Mouse (Mus musculus): ENCODE data around the gene Exoc3l2. TPM values are rescaled to one million over a fixed set of nuclear protein-coding genes. Genes with fewer than 3 reads are reported as not detected.

The Exoc3l2 gene
- polyA plus RNA-seq, 2 experiments: 0.48 to 1.7 TPM

DNA sequence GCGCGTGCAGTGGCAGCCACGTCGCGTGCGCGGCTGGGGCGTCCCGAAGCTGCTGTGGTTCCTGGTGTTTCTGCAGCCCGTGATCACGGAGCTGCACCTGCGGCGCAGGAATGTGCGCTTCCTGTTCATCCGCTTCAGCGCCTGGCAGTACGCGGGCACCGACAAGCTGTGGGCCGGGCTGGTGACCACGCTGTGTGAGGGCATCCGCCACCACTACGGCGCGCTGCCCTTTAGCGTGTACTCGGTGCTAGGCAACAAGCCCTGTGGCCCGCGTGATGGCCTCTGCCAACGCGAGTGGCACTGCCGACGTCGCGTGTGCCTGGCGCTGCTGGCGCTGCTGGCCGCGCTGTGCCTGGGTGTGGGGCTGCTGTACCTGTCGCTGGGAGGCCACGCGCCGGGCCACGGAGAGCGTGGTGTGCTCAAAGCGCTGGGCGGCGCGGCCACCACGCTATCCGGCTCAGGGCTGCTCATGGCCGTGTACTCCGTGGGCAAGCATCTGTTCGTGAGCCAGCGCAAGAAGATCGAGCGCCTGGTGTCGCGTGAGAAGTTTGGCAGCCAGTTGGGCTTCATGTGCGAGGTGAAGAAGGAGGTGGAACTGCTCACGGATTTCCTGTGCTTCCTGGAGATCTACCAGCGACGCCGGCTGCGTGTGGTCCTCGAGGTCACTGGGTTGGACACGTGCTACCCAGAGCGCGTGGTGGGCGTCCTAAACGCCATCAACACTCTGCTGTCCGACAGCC lies 60.1 kb downstream of the Exoc3l2 start:
- no peak for DNase-seq (ENCODE audit: low read depth in 3 of 3, low spot score in 3 of 3)
- H3K4me2 ChIP-seq (ENCODE audit: low read depth): peak overlapping the region; percentile 53
- TF ChIP-seq EP300 (IDR thresholded peaks at IDR 0.05; ENCODE audit: low read depth) (no peak), CTCF (IDR thresholded peaks at IDR 0.05; ENCODE audit: low read depth) (no peak)
- H3K36me3 ChIP-seq (replicated peaks; ENCODE audit: control insufficient read depth, insufficient read depth, low read depth): no peaks in the 10 kb centered on the region
- no peak overlapping the region; a peak in 1 of 4 replicates for H3K4me3 ChIP-seq (ENCODE audit: insufficient read depth in 1 of 2, low read depth in 2 of 2, low read length in 2 of 2)
- no peak overlapping the region for H3K27ac ChIP-seq
- peaks cover 70% of the 10 kb centered on the region for H3K27me3 ChIP-seq (ENCODE audit: control insufficient read depth, insufficient read depth, low read length)
- ATAC-seq (ENCODE audit: insufficient read depth): no peak
- H3K9me3 ChIP-seq (ENCODE audit: control insufficient read depth, low read length): no peaks in the 10 kb centered on the region
- H3K9ac ChIP-seq (replicated peaks): no peak overlapping the region
- H3K4me1 ChIP-seq (replicated peaks; ENCODE audit: control insufficient read depth in 2 of 2, insufficient read depth in 2 of 2, low read length in 1 of 2): no peaks in the 10 kb centered on the region
- WGBS (ENCODE audit: insufficient replicate concordance): 11% methylated on average over 72 of the region's 72 CpGs

- H3K4me1 ChIP-seq (replicated peaks; ENCODE audit: control insufficient read depth in 2 of 2, insufficient read depth in 2 of 2, low read length in 1 of 2): no peaks in the 10 kb centered on the region
Measured at GRCm38 (mm10) chr7:19523757-19524419, 60.8 kb downstream of the Exoc3l2 start.

GRCm38 (mm10) chr7:19524420-19525104 lies 61.4 kb downstream of the Exoc3l2 start:
- DNase-seq (ENCODE audit: low read depth in 3 of 3, low spot score in 3 of 3) (no peak), ATAC-seq (ENCODE audit: insufficient read depth) (no peak)
- Histone ChIP-seq H3K4me1 (replicated peaks; ENCODE audit: control insufficient read depth in 2 of 2, insufficient read depth in 2 of 2, low read length in 1 of 2) (no peaks in the 10 kb centered on the region), H3K4me2 (ENCODE audit: low read depth) (peak overlapping the region; percentile 53), H3K9ac (replicated peaks) (no peak overlapping the region), H3K36me3 (replicated peaks; ENCODE audit: control insufficient read depth, insufficient read depth, low read depth) (no peaks in the 10 kb centered on the region; the same call in 1 of the 2 replicates), H3K27me3 (ENCODE audit: control insufficient read depth, insufficient read depth, low read length) (peaks cover 58% of the 10 kb centered on the region), H3K27ac (no peak overlapping the region), H3K4me3 (ENCODE audit: insufficient read depth in 1 of 2, low read depth in 2 of 2, low read length in 2 of 2) (peak overlapping the region in 1 of 2 experiments; percentile 0; a peak in 1 of 4 replicates), H3K9me3 (ENCODE audit: control insufficient read depth, low read length) (no peaks in the 10 kb centered on the region)
- TF ChIP-seq CTCF (IDR thresholded peaks at IDR 0.05; ENCODE audit: low read depth) (no peak), EP300 (IDR thresholded peaks at IDR 0.05; ENCODE audit: low read depth) (no peak)
- WGBS (ENCODE audit: insufficient replicate concordance): 19% methylated on average over 24 of the region's 24 CpGs

More at GRCm38 (mm10) chr7:19523757-19524419, 60.8 kb downstream of the Exoc3l2 start:
- DNase-seq (ENCODE audit: low read depth in 3 of 3, low spot score in 3 of 3): no peak
- Histone ChIP-seq H3K27me3 (ENCODE audit: control insufficient read depth, insufficient read depth, low read length) (peaks cover 64% of the 10 kb centered on the region), H3K4me2 (ENCODE audit: low read depth) (peak overlapping the region; percentile 53), H3K36me3 (replicated peaks; ENCODE audit: control insufficient read depth, insufficient read depth, low read depth) (no peaks in the 10 kb centered on the region), H3K9ac (replicated peaks) (no peak overlapping the region), H3K9me3 (ENCODE audit: control insufficient read depth, low read length) (no peaks in the 10 kb centered on the region), H3K27ac (no peak overlapping the region), H3K4me3 (ENCODE audit: insufficient read depth in 1 of 2, low read depth in 2 of 2, low read length in 2 of 2) (peak overlapping the region in 1 of 2 experiments; percentile 0; a peak in 2 of 4 replicates)
- WGBS (ENCODE audit: insufficient replicate concordance): under 1% methylated on average over 64 of the region's 64 CpGs
- TF ChIP-seq CTCF (IDR thresholded peaks at IDR 0.05; ENCODE audit: low read depth): peak; percentile 67
- no peak for TF ChIP-seq EP300 (IDR thresholded peaks at IDR 0.05; ENCODE audit: low read depth)
- ATAC-seq (ENCODE audit: insufficient read depth): no peak

GRCm38 (mm10) chr7:19525105-19525481 lies 62.0 kb downstream of the Exoc3l2 start:
- no peak overlapping the region for H3K27ac ChIP-seq
- 54% methylated on average over 2 of the region's 2 CpGs for WGBS (ENCODE audit: insufficient replicate concordance)
- peaks cover 52% of the 10 kb centered on the region for H3K27me3 ChIP-seq (ENCODE audit: control insufficient read depth, insufficient read depth, low read length)
- no peak overlapping the region for H3K4me2 ChIP-seq (ENCODE audit: low read depth)
- ATAC-seq (ENCODE audit: insufficient read depth): no peak
- no peak for TF ChIP-seq CTCF (IDR thresholded peaks at IDR 0.05; ENCODE audit: low read depth)
- TF ChIP-seq EP300 (IDR thresholded peaks at IDR 0.05; ENCODE audit: low read depth): no peak
- H3K4me3 ChIP-seq (ENCODE audit: insufficient read depth in 1 of 2, low read depth in 2 of 2, low read length in 2 of 2): no peak overlapping the region
- H3K9ac ChIP-seq (replicated peaks): no peak overlapping the region
- no peaks in the 10 kb centered on the region for H3K9me3 ChIP-seq (ENCODE audit: control insufficient read depth, low read length)
- no peak for DNase-seq (ENCODE audit: low read depth in 3 of 3, low spot score in 3 of 3)
- no peaks in the 10 kb centered on the region for H3K4me1 ChIP-seq (replicated peaks; ENCODE audit: control insufficient read depth in 2 of 2, insufficient read depth in 2 of 2, low read length in 1 of 2)
- H3K36me3 ChIP-seq (replicated peaks; ENCODE audit: control insufficient read depth, insufficient read depth, low read depth): peaks cover 3% of the 10 kb centered on the region; the same call in 1 of the 2 replicates

DNA sequence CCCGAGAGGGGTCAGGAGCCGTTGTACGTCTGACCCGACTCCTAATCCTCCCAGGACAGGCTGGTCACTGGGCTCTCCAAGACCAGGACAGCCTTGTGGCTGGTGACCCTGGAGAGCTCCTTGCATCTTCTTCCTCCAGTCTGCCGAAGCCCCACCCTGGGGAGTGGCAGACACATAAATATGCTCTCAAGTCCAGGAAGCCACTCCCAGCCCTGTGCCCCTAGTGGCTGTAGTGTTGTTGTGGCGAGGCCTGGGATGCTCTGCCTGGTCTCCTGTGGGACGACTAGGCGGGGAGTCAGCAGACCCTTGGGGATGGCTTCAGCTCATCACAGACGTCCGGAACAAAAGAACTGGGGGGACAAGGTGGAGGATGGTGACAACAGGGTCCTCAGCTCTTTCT lies 67.9 kb downstream of the Exoc3l2 start:
- Histone ChIP-seq H3K27me3 (ENCODE audit: control insufficient read depth, insufficient read depth, low read length) (no peaks in the 10 kb centered on the region), H3K4me1 (replicated peaks; ENCODE audit: control insufficient read depth in 2 of 2, insufficient read depth in 2 of 2, low read length in 1 of 2) (no peaks in the 10 kb centered on the region), H3K4me3 (ENCODE audit: insufficient read depth in 1 of 2, low read depth in 2 of 2, low read length in 2 of 2) (no peak overlapping the region), H3K36me3 (replicated peaks; ENCODE audit: control insufficient read depth, insufficient read depth, low read depth) (peaks cover 46% of the 10 kb centered on the region), H3K9me3 (ENCODE audit: control insufficient read depth, low read length) (no peaks in the 10 kb centered on the region), H3K4me2 (ENCODE audit: low read depth) (no peak overlapping the region), H3K27ac (no peak overlapping the region), H3K9ac (replicated peaks) (no peak overlapping the region)
- TF ChIP-seq CTCF (IDR thresholded peaks at IDR 0.05; ENCODE audit: low read depth) (peak; percentile 44), EP300 (IDR thresholded peaks at IDR 0.05; ENCODE audit: low read depth) (no peak)
- ATAC-seq (ENCODE audit: insufficient read depth) (0 out of 2 replicates have a peak, but pooled peaks have one; percentile 13), DNase-seq (ENCODE audit: low read depth in 3 of 3, low spot score in 3 of 3) (no peak)
- WGBS (ENCODE audit: insufficient replicate concordance): 65% methylated on average over 10 of the region's 10 CpGs

All from liver, embryonic 14.5 days (tissue).